Mouse (Mus musculus) cerebellum, adult 2 months (tissue): ENCODE results near the gene Cbll1.

Source experiments
- CTCF ChIP-seq: fragments of 200-500 bp; IDR thresholded peaks from 2 replicates; pipeline ENCODE4 v1.5.1; 2011; ENCODE audit warnings: low read depth, mild to moderate bottlenecking, control low read depth, low read length, moderate library complexity, borderline replicate concordance; ENCODE audit not compliant: insufficient read depth
- POLR2A ChIP-seq: fragments of 200-500 bp; IDR thresholded peaks from 2 replicates; pipeline ENCODE4 v1.6.1; 2011; ENCODE audit warnings: low read length, control low read depth, borderline replicate concordance; ENCODE audit not compliant: insufficient read depth

DNA sequence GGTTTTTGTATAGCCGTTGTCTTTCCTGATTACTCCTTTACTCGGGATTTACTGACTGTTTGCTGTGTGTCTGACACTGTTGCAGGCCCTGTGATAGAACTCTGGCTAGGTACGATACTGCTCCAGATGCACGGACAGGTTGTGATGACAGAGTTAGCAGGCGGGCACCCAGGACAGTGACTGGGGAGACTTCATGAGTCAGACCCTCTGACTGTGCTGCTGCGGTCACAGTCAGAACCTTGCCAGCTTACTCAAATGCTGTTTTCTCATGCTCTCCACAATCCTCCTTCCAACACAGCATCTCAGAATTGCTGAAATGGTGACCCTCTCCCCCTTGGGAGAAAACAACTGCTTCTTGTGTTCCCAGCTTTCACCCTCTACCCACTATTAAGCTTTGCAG, 9.1 kb upstream of the Cbll1 start:
- TF ChIP-seq CTCF = no peak
- no peak for TF ChIP-seq POLR2A
